In the genomic region with DNA sequence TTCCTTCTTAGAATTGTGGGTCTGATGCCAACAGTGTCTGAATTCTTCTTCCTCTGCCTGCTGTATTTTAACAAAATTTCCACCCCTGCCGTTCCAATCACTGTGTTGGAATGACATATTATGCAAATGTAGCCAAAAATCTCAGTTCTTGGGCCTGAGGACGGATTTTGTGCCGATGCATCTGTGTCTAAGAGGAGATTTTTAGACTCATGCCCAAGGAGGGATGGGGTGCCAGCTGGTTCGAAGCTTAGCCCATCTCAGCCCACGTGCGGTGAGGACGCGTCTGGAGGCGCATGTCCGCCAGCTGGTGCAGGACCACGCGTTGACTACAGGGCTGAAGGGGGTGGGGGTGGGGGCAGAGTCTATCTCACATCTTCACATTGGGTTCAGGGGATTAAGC, we compare ENCODE assay signal across 13 mouse cellular contexts. TPM values are rescaled to one million over a fixed set of nuclear protein-coding genes. Genes with fewer than 3 reads are reported as not detected.
A peak's percentile ranks its signal among the peaks of the same experiment; 100 is the strongest.
DNase-seq lines count a peak whose midpoint lies in the region; ATAC-seq and TF ChIP-seq lines count a peak whose summit lies in the region.
"Had no signal": no experiment of that assay in that cellular context is flagged by ENCODE, and none has a peak within 500 bp of the region (broad histone marks: within the 10 kb centered on the region; RNA-seq: fewer than 3 reads in every experiment).

No protein-coding gene starts in this region.

- H3K4me2 ChIP-seq in forebrain, embryonic 15.5 days (replicated peaks): no peak overlapping the region
- H3K4me2 ChIP-seq in forebrain, embryonic 11.5 days (ENCODE audit: low read depth, low read length, severe bottlenecking): no peak overlapping the region
- H3K4me2 ChIP-seq in intestine, postnatal 0 days (replicated peaks; ENCODE audit: low read depth): no peak overlapping the region
- H3K4me2 ChIP-seq: stomach, embryonic 15.5 days had no signal

- H3K36me3 ChIP-seq in forebrain, embryonic 15.5 days: no peaks in the 10 kb centered on the region
- H3K36me3 ChIP-seq in forebrain, embryonic 11.5 days (ENCODE audit: control insufficient read depth, insufficient read depth, low read length): no peaks in the 10 kb centered on the region
- no peaks in the 10 kb centered on the region for H3K36me3 ChIP-seq in intestine, postnatal 0 days (ENCODE audit: control insufficient read depth, insufficient read depth)
- H3K36me3 ChIP-seq: stomach, embryonic 15.5 days had no signal

- TF ChIP-seq CTCF in intestine, postnatal 0 days (IDR thresholded peaks at IDR 0.05; ENCODE audit: low read depth): no peak

- H3K27me3 ChIP-seq in forebrain, embryonic 15.5 days: no peaks in the 10 kb centered on the region
- H3K27me3 ChIP-seq in forebrain, embryonic 11.5 days (ENCODE audit: control insufficient read depth, insufficient read depth, low read length): no peaks in the 10 kb centered on the region
- no peaks in the 10 kb centered on the region for H3K27me3 ChIP-seq in intestine, postnatal 0 days (replicated peaks; ENCODE audit: control insufficient read depth, insufficient read depth, low read length)
- H3K27me3 ChIP-seq: stomach, embryonic 15.5 days had no signal

- 81% methylated on average over 12 of the region's 12 CpGs for WGBS in forebrain, embryonic 15.5 days
- WGBS in forebrain, embryonic 11.5 days: 94% methylated on average over 12 of the region's 12 CpGs
- 90% methylated on average over 12 of the region's 12 CpGs for WGBS in intestine, postnatal 0 days

- no peak overlapping the region for H3K4me3 ChIP-seq in forebrain, embryonic 15.5 days
- no peak overlapping the region for H3K4me3 ChIP-seq in forebrain, embryonic 11.5 days (ENCODE audit: low read depth, low read length)
- no peak overlapping the region for H3K4me3 ChIP-seq in intestine, postnatal 0 days (ENCODE audit: low read depth, low read length)
- H3K4me3 ChIP-seq: stomach, embryonic 15.5 days had no signal

- no peaks in the 10 kb centered on the region for H3K4me1 ChIP-seq in forebrain, embryonic 15.5 days
- no peaks in the 10 kb centered on the region for H3K4me1 ChIP-seq in forebrain, embryonic 11.5 days (replicated peaks; ENCODE audit: control insufficient read depth, insufficient read depth, low read length)
- H3K4me1 ChIP-seq in intestine, postnatal 0 days (replicated peaks; ENCODE audit: control insufficient read depth, insufficient read depth, low read length): no peaks in the 10 kb centered on the region
- H3K4me1 ChIP-seq: stomach, embryonic 15.5 days had no signal

- H3K9me3 ChIP-seq in forebrain, embryonic 15.5 days: no peaks in the 10 kb centered on the region
- H3K9me3 ChIP-seq in forebrain, embryonic 11.5 days (ENCODE audit: control insufficient read depth, low read length): no peaks in the 10 kb centered on the region
- H3K9me3 ChIP-seq in intestine, postnatal 0 days (ENCODE audit: control insufficient read depth): no peaks in the 10 kb centered on the region
- H3K9me3 ChIP-seq: stomach, embryonic 15.5 days had no signal

- H3K9ac ChIP-seq in forebrain, embryonic 15.5 days (replicated peaks): no peak overlapping the region
- H3K9ac ChIP-seq in forebrain, embryonic 11.5 days (ENCODE audit: low read length): no peak overlapping the region
- no peak overlapping the region for H3K9ac ChIP-seq in intestine, postnatal 0 days (ENCODE audit: low read depth, low read length)
- H3K9ac ChIP-seq: stomach, embryonic 15.5 days had no signal

- DNase-seq in forebrain, embryonic 11.5 days (ENCODE audit: low spot score): no peak
- DNase-seq in cerebellum, postnatal 14 days: peak; percentile 92 to 94
- peak; percentile 12 for DNase-seq in layer of hippocampus, adult 9-10 months (ENCODE audit: low spot score)
- DNase-seq in right cerebral cortex, adult 2 months (ENCODE audit: low spot score in 2 of 2): peak; percentile 41 to 56
- no peak for DNase-seq in gastrocnemius, adult 18-20 months (ENCODE audit: low spot score)
- DNase-seq in lung, postnatal 10 days: no peak

- peak; percentile 63 for ATAC-seq in forebrain, embryonic 15.5 days (replicated peaks)
- ATAC-seq in forebrain, embryonic 11.5 days (replicated peaks; ENCODE audit: low FRiP score): no peak
- ATAC-seq in intestine, postnatal 0 days: no peak

- H3K27ac ChIP-seq in forebrain, embryonic 15.5 days (replicated peaks): no peak overlapping the region
- no peak overlapping the region for H3K27ac ChIP-seq in forebrain, embryonic 11.5 days (ENCODE audit: low read depth, low read length)
- no peak overlapping the region for H3K27ac ChIP-seq in intestine, postnatal 0 days (ENCODE audit: low read depth, low read length)
- H3K27ac ChIP-seq: stomach, embryonic 15.5 days had no signal

RNA-seq across cellular contexts. Expression of a gene that starts 51.3 kb away (rescaled TPM):
- polyA plus RNA-seq in forebrain, embryonic 15.5 days (2015; fragmentation: Nextera tagmentation; extraction: Ambion mirVana): not detected in 2 replicates
- polyA plus RNA-seq in forebrain, embryonic 11.5 days (2014; fragmentation: Nextera tagmentation; extraction: Ambion mirVana): not detected in 2 replicates
- not detected for total RNA-seq in gastrocnemius, adult 18-20 months (2021)
- 121 and 126 TPM in 2 replicates for polyA plus RNA-seq in intestine, postnatal 0 days (2015; fragmentation: Nextera tagmentation; extraction: Ambion mirVana)
- total RNA-seq: heart, adult 8-10 months; liver, adult 2 months; megakaryocyte progenitor cell, adult 5-6 weeks had no signal
- polyA plus RNA-seq: embryonic facial prominence, embryonic 14.5 days; liver, adult 2 months had no signal

RNA-seq across cellular contexts. Expression of a gene that starts 57.2 kb away (rescaled TPM):
- not detected in 2 replicates for polyA plus RNA-seq in forebrain, embryonic 15.5 days (2015; fragmentation: Nextera tagmentation; extraction: Ambion mirVana)
- polyA plus RNA-seq in forebrain, embryonic 11.5 days (2014; fragmentation: Nextera tagmentation; extraction: Ambion mirVana): not detected in 2 replicates
- total RNA-seq in gastrocnemius, adult 18-20 months (2021): not detected
- 0.09 TPM in 1 of 2 replicates, not detected in the other for polyA plus RNA-seq in intestine, postnatal 0 days (2015; fragmentation: Nextera tagmentation; extraction: Ambion mirVana)
- total RNA-seq: heart, adult 8-10 months; liver, adult 2 months; megakaryocyte progenitor cell, adult 5-6 weeks had no signal
- polyA plus RNA-seq: embryonic facial prominence, embryonic 14.5 days; liver, adult 2 months; stomach, embryonic 15.5 days had no signal

Comparison
In these comparisons a context has a peak if more than half of its experiments do, and no peak if none do; other contexts are left out.
1. DNase-seq: peak in cerebellum, postnatal 14 days (2 of 2), layer of hippocampus, adult 9-10 months (single experiment) and right cerebral cortex, adult 2 months (2 of 2); none in forebrain, embryonic 11.5 days (single experiment), gastrocnemius, adult 18-20 months (single experiment) and lung, postnatal 10 days (single experiment).
2. RNA of a gene that starts 51.3 kb away (polyA plus RNA-seq): 121 to 126 TPM in intestine, postnatal 0 days; not detected in forebrain, embryonic 15.5 days and not detected in forebrain, embryonic 11.5 days; every median in the first group is over 100 times any median in the second.